Mouse (Mus musculus) lung, postnatal 0 days (tissue): ENCODE data around the gene Atg7. TPM values are rescaled to one million over a fixed set of nuclear protein-coding genes. Genes with fewer than 3 reads are reported as not detected.

Experiments used
- ATAC-seq: fragments of 200-750 bp; cut with Nextera tagmentation; 2 replicates; pipeline ENCODE4 v1.8.0; 2017; ENCODE audit warnings: moderate library complexity
- DNase-seq: peaks from one replicate; pipeline ENCODE4 v3.0.0-alpha.2; 2016; ENCODE audit warnings: low spot score
- H3K27ac ChIP-seq: fragments of 300-500 bp; sonication (generic); 2 replicates; pipeline ENCODE4 v1.5.1; 2014; ENCODE audit warnings: antibody characterized with exemption, mild to moderate bottlenecking, low read length, mixed read lengths
- H3K27me3 ChIP-seq: fragments of 300-500 bp; sonication (generic); replicated peaks from 2 replicates; pipeline ENCODE4 v1.6.1; 2014; ENCODE audit warnings: low read length, mixed read lengths; ENCODE audit not compliant: insufficient read depth
- H3K36me3 ChIP-seq: fragments of 300-500 bp; sonication (generic); 2 replicates; pipeline ENCODE4 v1.6.1; 2014; ENCODE audit warnings: low read length, mixed read lengths; ENCODE audit not compliant: insufficient read depth
- H3K4me1 ChIP-seq: fragments of 300-500 bp; sonication (generic); 2 replicates; pipeline ENCODE4 v1.6.1; 2014; ENCODE audit warnings: antibody characterized with exemption, low read depth, low read length, mixed read lengths; ENCODE audit not compliant: insufficient read depth
- H3K4me2 ChIP-seq: fragments of 300-500 bp; sonication (generic); replicated peaks from 2 replicates; pipeline ENCODE4 v1.6.1; 2014; ENCODE audit warnings: low read depth, mild to moderate bottlenecking, low read length, moderate library complexity, mixed read lengths
- H3K4me3 ChIP-seq: fragments of 300-500 bp; sonication (generic); 2 replicates; pipeline ENCODE4 v1.5.1; 2014; ENCODE audit warnings: low read depth, low read length
- H3K9ac ChIP-seq: fragments of 300-500 bp; sonication (generic); replicated peaks from 2 replicates; pipeline ENCODE4 v1.6.1; 2014; ENCODE audit warnings: low read depth, mild to moderate bottlenecking
- H3K9me3 ChIP-seq: fragments of 300-500 bp; sonication (generic); 2 replicates; pipeline ENCODE4 v1.6.1; 2016; ENCODE audit warnings: low read length, mixed read lengths
- CTCF ChIP-seq: IDR thresholded peaks from 2 replicates; pipeline ENCODE4 v1.5.1; 2016; ENCODE audit warnings: antibody characterized with exemption, mild to moderate bottlenecking
- EP300 ChIP-seq: IDR thresholded peaks from 2 replicates; pipeline ENCODE4 v1.6.1; 2016; ENCODE audit warnings: antibody characterized with exemption, mild to moderate bottlenecking, control low read depth
- WGBS: fragments of 180-500 bp; shearing (Covaris S2); extraction: QIAGEN DNeasy Blood & Tissue Kit; methylation state at CpG from one replicate; pipeline ENCODE4 v1.1.7; 2014; 5-methylcytosine and 5-hydroxymethylcytosine counted together
- polyA plus RNA-seq: library from polyadenylated mRNA; unstranded; fragments of >200 nt; fragmentation: Nextera tagmentation; extraction: Ambion mirVana; gene quantifications from 2 replicates; pipeline ENCODE4 v1.2.1, GENCODE M21; 2015

Atg7 gene
- polyA plus RNA-seq, 1 experiment from 2014 or later = 18.4 TPM

DNA sequence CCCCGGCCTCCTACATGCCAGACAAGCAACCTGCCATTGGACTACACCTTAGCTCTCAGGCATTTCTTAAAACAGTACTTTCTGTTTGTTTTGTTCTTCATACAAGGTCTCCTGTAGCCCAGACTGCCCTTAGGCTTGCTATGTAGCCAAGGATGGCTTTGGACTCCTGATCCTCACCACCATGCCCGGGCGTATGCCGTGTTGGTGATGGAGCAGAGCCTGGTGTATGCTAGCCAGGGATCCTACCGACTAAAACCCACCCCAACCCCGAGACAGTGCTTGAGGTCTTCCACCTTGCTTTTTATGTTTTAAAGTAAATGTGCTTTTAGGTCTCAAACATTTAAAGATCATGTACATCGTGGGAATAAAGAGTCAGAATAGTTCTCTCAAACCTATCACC is 81.5 kb downstream of the Atg7 start:
- TF ChIP-seq CTCF (no peak), EP300 (no peak)
- no peak for DNase-seq
- no peaks in the 10 kb centered on the region for H3K27me3 ChIP-seq
- WGBS = 57% methylated on average over 7 of the region's 7 CpGs
- no peaks in the 10 kb centered on the region for H3K9me3 ChIP-seq
- no peak overlapping the region for H3K9ac ChIP-seq
- no peak overlapping the region for H3K4me3 ChIP-seq
- H3K4me2 ChIP-seq = peak overlapping the region; percentile 29
- H3K36me3 ChIP-seq = no peaks in the 10 kb centered on the region
- H3K27ac ChIP-seq = no peak overlapping the region
- ATAC-seq = peak; percentile 4; the same call in 1 of the 2 replicates
- H3K4me1 ChIP-seq = peaks cover 7% of the 10 kb centered on the region; the same call in 1 of the 2 replicates

DNA sequence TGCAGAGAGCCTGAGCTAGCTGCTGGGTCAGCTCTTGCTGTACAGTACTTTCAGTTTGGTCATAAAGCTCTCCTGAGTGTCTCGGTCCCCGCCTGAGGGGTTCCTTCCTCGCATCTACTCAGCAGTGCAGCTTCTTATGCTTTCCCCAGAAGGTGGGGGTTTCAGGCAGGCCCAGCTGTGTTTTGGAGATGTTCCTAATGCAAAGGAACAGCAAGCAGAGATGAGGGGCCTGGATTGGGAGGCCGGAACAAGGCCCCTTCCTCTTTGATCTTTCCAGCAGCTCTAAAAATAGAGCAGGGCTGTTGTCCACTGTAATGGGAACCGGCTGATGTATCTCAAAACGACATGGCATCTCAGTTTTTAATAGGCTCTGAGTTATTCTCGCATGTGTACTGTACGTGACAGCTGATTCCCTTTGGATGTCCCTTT is 82.3 kb downstream of the Atg7 start:
- H3K36me3 ChIP-seq = no peaks in the 10 kb centered on the region
- H3K4me3 ChIP-seq = no peak overlapping the region
- DNase-seq (peak; percentile 40), ATAC-seq (peak; percentile 75)
- H3K9me3 ChIP-seq = no peaks in the 10 kb centered on the region
- peaks cover 7% of the 10 kb centered on the region; the same call in 1 of the 2 replicates for H3K4me1 ChIP-seq
- TF ChIP-seq CTCF (no peak), EP300 (no peak)
- WGBS = 20% methylated on average over 8 of the region's 8 CpGs
- H3K27me3 ChIP-seq = no peaks in the 10 kb centered on the region
- peak overlapping the region; percentile 20; the same call in 1 of the 2 replicates for H3K4me2 ChIP-seq
- H3K27ac ChIP-seq = peak overlapping the region; percentile 39; the same call in 1 of the 2 replicates
- H3K9ac ChIP-seq = no peak overlapping the region

GRCm38 (mm10) chr6:114726681-114727080 is 83.8 kb downstream of the Atg7 start:
- no peak overlapping the region for H3K4me3 ChIP-seq
- H3K4me2 ChIP-seq = no peak overlapping the region
- TF ChIP-seq CTCF (no peak), EP300 (no peak)
- peaks cover 7% of the 10 kb centered on the region; the same call in 1 of the 2 replicates for H3K4me1 ChIP-seq
- DNase-seq = peak; percentile 30
- ATAC-seq = no peak
- no peak overlapping the region for H3K9ac ChIP-seq
- WGBS = 67% methylated on average over 11 of the region's 11 CpGs
- no peaks in the 10 kb centered on the region for H3K36me3 ChIP-seq
- H3K27ac ChIP-seq = no peak overlapping the region
- no peaks in the 10 kb centered on the region for H3K27me3 ChIP-seq
- H3K9me3 ChIP-seq = no peaks in the 10 kb centered on the region

DNA sequence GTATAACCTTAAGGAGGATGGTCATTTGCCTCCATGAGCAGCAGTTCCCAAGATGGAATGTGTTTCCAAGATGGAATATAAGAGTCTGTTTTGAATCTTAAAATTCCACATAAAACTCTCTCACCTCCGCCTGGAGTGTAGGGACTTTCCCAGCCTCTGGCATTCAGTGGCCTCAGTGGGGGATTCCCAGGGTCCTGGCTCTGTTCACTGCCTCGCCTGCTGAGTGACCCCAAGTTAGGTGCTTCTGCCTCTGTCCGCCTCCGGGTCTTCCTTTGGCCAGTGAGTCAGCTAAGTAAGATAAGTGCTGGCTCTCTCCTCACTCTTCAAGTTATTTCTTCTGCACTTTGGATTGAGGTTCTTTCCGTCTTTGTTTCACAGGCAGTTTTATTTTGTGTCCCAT is 90.3 kb downstream of the Atg7 start:
- WGBS = 66% methylated on average over 5 of the region's 5 CpGs
- no peak for ATAC-seq

DNA sequence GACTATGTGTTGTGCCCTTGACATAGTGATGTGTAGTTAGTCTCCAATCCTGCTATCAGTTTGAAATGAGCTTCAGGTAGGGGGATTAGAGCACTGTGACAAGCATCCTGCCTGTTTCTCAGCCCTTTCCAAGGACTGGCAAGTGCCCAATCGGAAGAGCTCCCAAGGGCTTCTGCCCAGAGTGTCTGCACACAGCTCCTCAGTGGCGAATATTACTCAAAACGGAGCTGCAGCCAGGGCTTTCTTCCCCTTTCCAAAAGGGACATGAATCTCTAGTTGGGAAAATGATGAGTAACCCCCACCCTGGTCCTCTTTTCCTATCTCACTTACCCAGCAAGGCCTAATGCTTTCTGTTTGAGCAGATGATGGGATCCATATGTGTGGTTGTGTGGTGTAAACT is 90.8 kb downstream of the Atg7 start:
- Histone ChIP-seq H3K4me1 (no peaks in the 10 kb centered on the region), H3K27me3 (no peaks in the 10 kb centered on the region), H3K4me3 (no peak overlapping the region), H3K36me3 (no peaks in the 10 kb centered on the region), H3K9ac (no peak overlapping the region), H3K27ac (no peak overlapping the region), H3K4me2 (no peak overlapping the region), H3K9me3 (no peaks in the 10 kb centered on the region)
- no peak for ATAC-seq
- TF ChIP-seq EP300 (no peak), CTCF (no peak)
- no peak for DNase-seq
- 76% methylated on average over 3 of the region's 3 CpGs for WGBS

More for the DNA sequence above, 90.3 kb downstream of the Atg7 start:
- Histone ChIP-seq H3K9me3 (no peaks in the 10 kb centered on the region), H3K27me3 (no peaks in the 10 kb centered on the region), H3K4me2 (no peak overlapping the region), H3K4me1 (no peaks in the 10 kb centered on the region), H3K4me3 (no peak overlapping the region), H3K36me3 (no peaks in the 10 kb centered on the region), H3K9ac (no peak overlapping the region), H3K27ac (no peak overlapping the region)
- no peak for DNase-seq
- no peak for TF ChIP-seq CTCF
- TF ChIP-seq EP300 = no peak

DNA sequence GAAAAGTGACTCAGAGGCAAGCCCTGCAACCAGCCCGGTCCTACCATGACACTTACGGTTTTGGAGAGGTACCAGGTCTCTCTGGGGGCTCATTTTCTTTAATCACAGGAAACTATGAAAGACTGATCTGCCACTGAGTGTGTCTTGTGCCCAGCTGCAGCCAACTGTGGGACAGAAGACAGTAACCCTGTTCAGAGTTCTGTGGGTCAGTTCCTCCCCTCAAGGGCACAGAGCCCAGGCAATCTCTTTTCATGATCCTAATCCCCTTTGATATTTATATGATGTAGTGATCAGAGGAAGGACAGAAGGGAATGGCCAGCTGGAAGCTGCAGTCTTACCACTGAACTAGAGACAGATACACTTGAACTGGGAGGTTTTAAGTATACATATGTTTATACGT is 92.2 kb downstream of the Atg7 start:
- no peaks in the 10 kb centered on the region for H3K4me1 ChIP-seq
- H3K27me3 ChIP-seq = no peaks in the 10 kb centered on the region
- no peak overlapping the region for H3K27ac ChIP-seq
- no peaks in the 10 kb centered on the region for H3K36me3 ChIP-seq
- H3K4me3 ChIP-seq = no peak overlapping the region
- H3K9ac ChIP-seq = no peak overlapping the region
- 81% methylated on average over 3 of the region's 3 CpGs for WGBS
- no peak for DNase-seq
- no peaks in the 10 kb centered on the region for H3K9me3 ChIP-seq
- no peak overlapping the region for H3K4me2 ChIP-seq
- no peak for TF ChIP-seq EP300
- ATAC-seq = no peak

DNA sequence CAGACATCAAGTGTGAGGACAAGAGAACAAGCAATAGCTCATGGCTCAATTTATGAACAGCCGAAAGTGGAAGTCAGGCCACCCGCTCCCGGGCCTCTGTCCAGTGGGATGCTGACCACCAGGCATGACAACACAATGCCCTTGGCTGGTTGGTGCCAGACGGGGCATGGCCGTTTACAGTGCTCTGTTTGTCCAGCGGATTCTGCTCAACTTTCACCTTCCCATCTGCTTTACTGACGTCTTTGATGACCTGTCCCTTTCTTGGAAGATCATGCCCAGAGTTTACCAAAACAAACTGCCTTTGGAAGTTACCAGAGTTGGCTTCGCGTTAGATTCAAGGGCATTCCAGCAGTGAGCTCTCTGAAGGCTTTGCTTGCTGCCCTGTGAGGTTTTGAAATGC is 93.5 kb downstream of the Atg7 start:
- Histone ChIP-seq H3K36me3 (no peaks in the 10 kb centered on the region), H3K4me2 (no peak overlapping the region), H3K9me3 (no peaks in the 10 kb centered on the region), H3K9ac (no peak overlapping the region), H3K4me1 (no peaks in the 10 kb centered on the region), H3K27me3 (no peaks in the 10 kb centered on the region), H3K27ac (no peak overlapping the region), H3K4me3 (no peak overlapping the region)
- WGBS = 86% methylated on average over 9 of the region's 9 CpGs
- DNase-seq (no peak), ATAC-seq (no peak)
- TF ChIP-seq EP300 = no peak
- no peak for TF ChIP-seq CTCF
